Mouse (Mus musculus): ENCODE measurements around the gene Fnbp1. TPM values are rescaled to one million over a fixed set of nuclear protein-coding genes. Genes with fewer than 3 reads are reported as not detected.

The Fnbp1 gene
- polyA plus RNA-seq, 1 experiment from 2014 or later = 31.1 TPM

GRCm38 (mm10) chr2:31103321-31103720 lies 38.5 kb downstream of the Fnbp1 start:
- Histone ChIP-seq H3K4me1 (replicated peaks; ENCODE audit: control insufficient read depth, insufficient read depth, low read length) (peaks cover 30% of the 10 kb centered on the region), H3K27me3 (replicated peaks; ENCODE audit: control insufficient read depth, insufficient read depth, low read length) (no peaks in the 10 kb centered on the region), H3K4me2 (ENCODE audit: low read length) (no peak overlapping the region), H3K27ac (ENCODE audit: low read depth) (no peak overlapping the region), H3K9ac (ENCODE audit: low read length) (no peak overlapping the region), H3K36me3 (ENCODE audit: control insufficient read depth, insufficient read depth, low read length) (no peaks in the 10 kb centered on the region; the same call in 1 of the 2 replicates), H3K4me3 (ENCODE audit: low read depth, low read length) (no peak overlapping the region), H3K9me3 (ENCODE audit: control insufficient read depth, low read length) (no peaks in the 10 kb centered on the region)
- 63% methylated on average over 8 of the region's 8 CpGs for WGBS
- DNase-seq (ENCODE audit: low spot score) (no peak), ATAC-seq (replicated peaks; ENCODE audit: low FRiP score, low TSS enrichment, low read depth) (no peak)

DNA sequence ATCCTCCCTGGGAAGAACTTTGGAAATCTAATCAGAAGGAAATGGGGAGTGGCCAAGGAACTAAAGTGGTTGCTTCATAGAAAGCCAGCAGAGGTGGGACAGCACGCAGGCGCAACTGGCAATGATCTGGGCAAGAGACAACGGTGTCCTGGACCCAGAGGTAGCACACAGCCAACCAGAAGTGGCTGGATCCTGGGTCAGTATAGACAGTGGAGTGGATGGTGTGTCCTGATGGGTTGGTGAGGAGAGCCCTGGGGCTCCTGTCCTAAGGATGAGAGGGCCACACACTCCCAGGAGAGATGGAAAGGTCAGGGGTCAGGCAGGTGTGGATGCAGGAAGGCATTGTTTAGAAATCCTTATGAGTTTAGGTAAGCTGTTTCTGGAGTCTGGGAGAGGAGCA lies 40.5 kb downstream of the Fnbp1 start:
- no peak overlapping the region for H3K4me2 ChIP-seq (ENCODE audit: low read length)
- DNase-seq (ENCODE audit: low spot score) = no peak
- H3K27ac ChIP-seq (ENCODE audit: low read depth) = peak overlapping the region; percentile 39
- WGBS = 70% methylated on average over 3 of the region's 3 CpGs
- H3K9me3 ChIP-seq (ENCODE audit: control insufficient read depth, low read length) = no peaks in the 10 kb centered on the region
- ATAC-seq (replicated peaks; ENCODE audit: low FRiP score, low TSS enrichment, low read depth) = no peak
- H3K4me1 ChIP-seq (replicated peaks; ENCODE audit: control insufficient read depth, insufficient read depth, low read length) = peaks cover 11% of the 10 kb centered on the region
- peaks cover 2% of the 10 kb centered on the region; the same call in 1 of the 2 replicates for H3K36me3 ChIP-seq (ENCODE audit: control insufficient read depth, insufficient read depth, low read length)
- H3K27me3 ChIP-seq (replicated peaks; ENCODE audit: control insufficient read depth, insufficient read depth, low read length) = no peaks in the 10 kb centered on the region
- H3K9ac ChIP-seq (ENCODE audit: low read length) = no peak overlapping the region
- no peak overlapping the region for H3K4me3 ChIP-seq (ENCODE audit: low read depth, low read length)

- peaks cover 8% of the 10 kb centered on the region; the same call in 1 of the 2 replicates for H3K4me1 ChIP-seq (replicated peaks; ENCODE audit: control insufficient read depth, insufficient read depth, low read length)
- no peaks in the 10 kb centered on the region for H3K27me3 ChIP-seq (replicated peaks; ENCODE audit: control insufficient read depth, insufficient read depth, low read length)
- no peak overlapping the region for H3K27ac ChIP-seq (ENCODE audit: low read depth)
- H3K9ac ChIP-seq (ENCODE audit: low read length) = no peak overlapping the region
- ATAC-seq (replicated peaks; ENCODE audit: low FRiP score, low TSS enrichment, low read depth) (no peak), DNase-seq (ENCODE audit: low spot score) (no peak)
- H3K4me3 ChIP-seq (ENCODE audit: low read depth, low read length) = no peak overlapping the region
- no peak overlapping the region for H3K4me2 ChIP-seq (ENCODE audit: low read length)
- no peaks in the 10 kb centered on the region for H3K9me3 ChIP-seq (ENCODE audit: control insufficient read depth, low read length)
- WGBS = 81% methylated on average over 8 of the region's 8 CpGs
- H3K36me3 ChIP-seq (ENCODE audit: control insufficient read depth, insufficient read depth, low read length) = peaks cover 16% of the 10 kb centered on the region; the same call in 1 of the 2 replicates
These were observed 42.7 kb downstream of the Fnbp1 start for GRCm38 (mm10) chr2:31099079-31099478.

DNA sequence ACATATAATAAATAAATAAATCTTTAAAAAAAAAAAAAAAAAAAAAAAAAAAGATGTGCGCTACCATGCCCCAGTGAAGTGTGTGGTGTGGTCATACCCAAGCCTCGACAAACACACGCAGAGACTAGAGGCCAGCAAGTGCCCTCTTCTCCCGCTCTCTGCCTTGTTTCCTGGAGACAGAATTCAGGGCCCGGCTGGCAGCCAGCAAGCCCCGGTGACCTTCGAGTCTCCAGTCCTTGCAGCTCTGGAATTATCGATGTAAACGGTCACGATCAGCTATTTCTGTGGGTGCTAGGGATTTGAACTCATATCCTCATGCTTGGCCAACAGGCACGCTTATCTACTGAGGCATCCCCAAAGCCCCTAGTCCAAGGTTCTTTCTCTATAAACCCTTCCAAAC lies 43.2 kb downstream of the Fnbp1 start:
- Histone ChIP-seq H3K9ac (ENCODE audit: low read length) (no peak overlapping the region), H3K36me3 (ENCODE audit: control insufficient read depth, insufficient read depth, low read length) (peaks cover 20% of the 10 kb centered on the region; the same call in 1 of the 2 replicates), H3K4me1 (replicated peaks; ENCODE audit: control insufficient read depth, insufficient read depth, low read length) (peaks cover 8% of the 10 kb centered on the region; the same call in 1 of the 2 replicates), H3K27me3 (replicated peaks; ENCODE audit: control insufficient read depth, insufficient read depth, low read length) (no peaks in the 10 kb centered on the region), H3K9me3 (ENCODE audit: control insufficient read depth, low read length) (no peaks in the 10 kb centered on the region), H3K4me2 (ENCODE audit: low read length) (no peak overlapping the region), H3K27ac (ENCODE audit: low read depth) (no peak overlapping the region), H3K4me3 (ENCODE audit: low read depth, low read length) (no peak overlapping the region)
- ATAC-seq (replicated peaks; ENCODE audit: low FRiP score, low TSS enrichment, low read depth) = no peak
- 91% methylated on average over 11 of the region's 11 CpGs for WGBS
- no peak for DNase-seq (ENCODE audit: low spot score)

GRCm38 (mm10) chr2:31097276-31097675 lies 44.5 kb downstream of the Fnbp1 start:
- no peak overlapping the region for H3K27ac ChIP-seq (ENCODE audit: low read depth)
- ATAC-seq (replicated peaks; ENCODE audit: low FRiP score, low TSS enrichment, low read depth) (no peak), DNase-seq (ENCODE audit: low spot score) (no peak)
- no peak overlapping the region for H3K4me3 ChIP-seq (ENCODE audit: low read depth, low read length)
- 53% methylated on average over 2 of the region's 2 CpGs for WGBS
- no peaks in the 10 kb centered on the region for H3K27me3 ChIP-seq (replicated peaks; ENCODE audit: control insufficient read depth, insufficient read depth, low read length)
- H3K9ac ChIP-seq (ENCODE audit: low read length) = no peak overlapping the region
- H3K36me3 ChIP-seq (ENCODE audit: control insufficient read depth, insufficient read depth, low read length) = peaks cover 20% of the 10 kb centered on the region; the same call in 1 of the 2 replicates
- no peak overlapping the region for H3K4me2 ChIP-seq (ENCODE audit: low read length)
- H3K9me3 ChIP-seq (ENCODE audit: control insufficient read depth, low read length) = no peaks in the 10 kb centered on the region
- H3K4me1 ChIP-seq (replicated peaks; ENCODE audit: control insufficient read depth, insufficient read depth, low read length) = peaks cover 8% of the 10 kb centered on the region; the same call in 1 of the 2 replicates

DNA sequence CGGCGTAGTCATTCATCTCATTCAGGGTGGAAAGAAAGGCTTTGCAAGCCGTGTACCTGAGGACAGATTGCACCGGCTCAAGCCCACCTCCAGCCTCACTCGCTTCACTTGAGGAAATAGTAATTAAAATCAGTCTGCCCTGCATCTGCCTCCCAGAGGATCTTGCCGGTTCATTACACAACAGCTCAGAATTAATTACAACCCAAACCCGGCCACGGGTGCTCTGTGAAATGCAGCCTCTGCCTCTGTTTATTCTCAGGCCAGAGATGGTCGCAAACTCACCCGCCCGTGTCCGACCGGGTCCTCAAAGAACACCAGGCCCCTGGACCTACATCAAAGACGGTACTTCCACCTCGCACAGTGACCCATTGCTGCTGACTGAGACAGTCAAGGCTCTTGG lies 45.7 kb downstream of the Fnbp1 start:
- no peak for ATAC-seq (replicated peaks; ENCODE audit: low FRiP score, low TSS enrichment, low read depth)
- no peak for DNase-seq (ENCODE audit: low spot score)
- H3K9me3 ChIP-seq (ENCODE audit: control insufficient read depth, low read length) = no peaks in the 10 kb centered on the region
- WGBS = 65% methylated on average over 15 of the region's 15 CpGs
- peaks cover 4% of the 10 kb centered on the region; the same call in 1 of the 2 replicates for H3K4me1 ChIP-seq (replicated peaks; ENCODE audit: control insufficient read depth, insufficient read depth, low read length)
- no peak overlapping the region for H3K9ac ChIP-seq (ENCODE audit: low read length)
- no peak overlapping the region for H3K4me3 ChIP-seq (ENCODE audit: low read depth, low read length)
- H3K27me3 ChIP-seq (replicated peaks; ENCODE audit: control insufficient read depth, insufficient read depth, low read length) = no peaks in the 10 kb centered on the region
- H3K36me3 ChIP-seq (ENCODE audit: control insufficient read depth, insufficient read depth, low read length) = peaks cover 20% of the 10 kb centered on the region; the same call in 1 of the 2 replicates
- no peak overlapping the region for H3K4me2 ChIP-seq (ENCODE audit: low read length)
- no peak overlapping the region for H3K27ac ChIP-seq (ENCODE audit: low read depth)

GRCm38 (mm10) chr2:31094565-31094964 lies 47.2 kb downstream of the Fnbp1 start:
- H3K9ac ChIP-seq (ENCODE audit: low read length) = 0 out of 2 replicates have a peak overlapping the region, but pooled peaks have one; percentile 13
- DNase-seq (ENCODE audit: low spot score) = no peak
- 34% methylated on average over 5 of the region's 5 CpGs for WGBS

GRCm38 (mm10) chr2:31092939-31093338 lies 48.9 kb downstream of the Fnbp1 start:
- no peak overlapping the region for H3K4me2 ChIP-seq (ENCODE audit: low read length)
- no peaks in the 10 kb centered on the region for H3K27me3 ChIP-seq (replicated peaks; ENCODE audit: control insufficient read depth, insufficient read depth, low read length)
- H3K9me3 ChIP-seq (ENCODE audit: control insufficient read depth, low read length) = no peaks in the 10 kb centered on the region
- ATAC-seq (replicated peaks; ENCODE audit: low FRiP score, low TSS enrichment, low read depth) (no peak), DNase-seq (ENCODE audit: low spot score) (no peak)
- WGBS = 82% methylated on average over 3 of the region's 3 CpGs
- no peak overlapping the region for H3K4me3 ChIP-seq (ENCODE audit: low read depth, low read length)
- no peak overlapping the region for H3K27ac ChIP-seq (ENCODE audit: low read depth)
- no peak overlapping the region for H3K9ac ChIP-seq (ENCODE audit: low read length)
- peaks cover 15% of the 10 kb centered on the region for H3K4me1 ChIP-seq (replicated peaks; ENCODE audit: control insufficient read depth, insufficient read depth, low read length)
- H3K36me3 ChIP-seq (ENCODE audit: control insufficient read depth, insufficient read depth, low read length) = peaks cover 20% of the 10 kb centered on the region

More at GRCm38 (mm10) chr2:31094565-31094964, 47.2 kb downstream of the Fnbp1 start:
- peaks cover 20% of the 10 kb centered on the region for H3K36me3 ChIP-seq (ENCODE audit: control insufficient read depth, insufficient read depth, low read length)
- H3K4me1 ChIP-seq (replicated peaks; ENCODE audit: control insufficient read depth, insufficient read depth, low read length) = no peaks in the 10 kb centered on the region
- H3K27me3 ChIP-seq (replicated peaks; ENCODE audit: control insufficient read depth, insufficient read depth, low read length) = no peaks in the 10 kb centered on the region
- no peak for ATAC-seq (replicated peaks; ENCODE audit: low FRiP score, low TSS enrichment, low read depth)
- no peak overlapping the region for H3K27ac ChIP-seq (ENCODE audit: low read depth)
- H3K9me3 ChIP-seq (ENCODE audit: control insufficient read depth, low read length) = no peaks in the 10 kb centered on the region
- H3K4me2 ChIP-seq (ENCODE audit: low read length) = no peak overlapping the region
- H3K4me3 ChIP-seq (ENCODE audit: low read depth, low read length) = no peak overlapping the region

DNA sequence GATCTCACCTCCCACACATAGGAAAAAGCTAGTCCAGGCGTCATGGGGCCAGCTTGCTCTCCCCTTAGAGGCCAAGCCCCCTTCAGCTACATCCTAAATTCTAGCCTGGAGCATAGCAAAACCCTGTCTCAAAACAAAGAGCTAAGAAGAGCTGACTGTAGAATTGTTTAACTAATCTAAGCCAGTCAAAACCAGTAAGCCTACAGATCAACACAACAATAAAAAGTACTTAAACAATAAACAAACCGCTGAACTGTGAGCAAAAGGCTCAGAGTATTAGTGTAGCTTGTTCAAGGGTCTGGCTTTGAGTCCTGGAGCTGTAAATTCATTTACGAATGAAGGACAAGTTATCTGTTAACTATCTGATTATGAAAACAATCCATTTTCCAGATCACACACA lies 50.6 kb downstream of the Fnbp1 start:
- 55% methylated on average over 3 of the region's 3 CpGs for WGBS
- no peak for ATAC-seq (replicated peaks; ENCODE audit: low FRiP score, low TSS enrichment, low read depth)
- peaks cover 30% of the 10 kb centered on the region for H3K4me1 ChIP-seq (replicated peaks; ENCODE audit: control insufficient read depth, insufficient read depth, low read length)
- no peaks in the 10 kb centered on the region for H3K27me3 ChIP-seq (replicated peaks; ENCODE audit: control insufficient read depth, insufficient read depth, low read length)
- H3K4me2 ChIP-seq (ENCODE audit: low read length) = no peak overlapping the region
- H3K9ac ChIP-seq (ENCODE audit: low read length) = no peak overlapping the region
- H3K36me3 ChIP-seq (ENCODE audit: control insufficient read depth, insufficient read depth, low read length) = peaks cover 17% of the 10 kb centered on the region
- H3K27ac ChIP-seq (ENCODE audit: low read depth) = no peak overlapping the region
- no peak for DNase-seq (ENCODE audit: low spot score)
- H3K4me3 ChIP-seq (ENCODE audit: low read depth, low read length) = no peak overlapping the region
- no peaks in the 10 kb centered on the region for H3K9me3 ChIP-seq (ENCODE audit: control insufficient read depth, low read length)

All from intestine, embryonic 14.5 days (tissue).